Mouse (Mus musculus) hindbrain, embryonic 13.5 days (tissue): Measurements from ENCODE around the gene Olfr318. TPM values are rescaled to one million over a fixed set of nuclear protein-coding genes. Genes with fewer than 3 reads are reported as not detected.
"Not testable (repeated sequence)": the region's sequence is repeated elsewhere in the genome, so short reads cannot be mapped to it uniquely, and the experiment has no call there.

Experiments used
- ATAC-seq: fragments of 200-750 bp; cut with Nextera tagmentation; 2 replicates; pipeline ENCODE4 v1.8.0; 2017; ENCODE audit warnings: moderate TSS enrichment; ENCODE audit not compliant: low FRiP score
- H3K27ac ChIP-seq: fragments of 300-500 bp; sonication (generic); 2 replicates; pipeline ENCODE4 v1.5.1; 2015; ENCODE audit warnings: inconsistent platforms, mild to moderate bottlenecking, moderate library complexity
- H3K27me3 ChIP-seq: fragments of 300-500 bp; sonication (generic); 2 replicates; pipeline ENCODE4 v1.6.1; 2015; ENCODE audit warnings: mild to moderate bottlenecking, inconsistent platforms
- H3K36me3 ChIP-seq: fragments of 300-500 bp; sonication (generic); 2 replicates; pipeline ENCODE4 v1.6.1; 2015; ENCODE audit warnings: mild to moderate bottlenecking, inconsistent platforms
- H3K4me1 ChIP-seq: fragments of 300-500 bp; sonication (generic); replicated peaks from 2 replicates; pipeline ENCODE4 v1.6.1; 2015; ENCODE audit warnings: inconsistent platforms
- H3K4me2 ChIP-seq: fragments of 300-500 bp; sonication (generic); 2 replicates; pipeline ENCODE4 v1.6.1; 2015; ENCODE audit warnings: inconsistent platforms, mild to moderate bottlenecking, moderate library complexity
- H3K4me3 ChIP-seq: fragments of 300-500 bp; sonication (generic); 2 replicates; pipeline ENCODE4 v1.5.1; 2015; ENCODE audit warnings: mild to moderate bottlenecking, inconsistent platforms
- H3K9ac ChIP-seq: fragments of 300-500 bp; sonication (generic); 2 replicates; pipeline ENCODE4 v1.6.1; 2015; ENCODE audit warnings: mild to moderate bottlenecking, inconsistent platforms
- H3K9me3 ChIP-seq: fragments of 300-500 bp; sonication (generic); 2 replicates; pipeline ENCODE4 v1.6.1; 2016; ENCODE audit warnings: inconsistent platforms
- WGBS: fragments of 180-500 bp; shearing (Covaris S2); methylation state at CpG from one replicate; pipeline ENCODE4 v1.1.7; 2015; 5-methylcytosine and 5-hydroxymethylcytosine counted together
- polyA plus RNA-seq: library from polyadenylated mRNA; unstranded; fragments of >200 nt; fragmentation: Nextera tagmentation; extraction: Ambion mirVana; gene quantifications from 2 replicates; pipeline ENCODE4 v1.2.1, GENCODE M21; 2015

The Olfr318 gene
- not detected in 2 replicates for polyA plus RNA-seq

GRCm38 (mm10) chr11:58723914-58724313 is at the start of gene Olfr318:
Gene Olfr318 (minus strand): TSS chr11:58724014.
- ATAC-seq, result no peak
- H3K9ac ChIP-seq, result no peak within 1 kb of the TSS
- H3K4me1 ChIP-seq, result no peaks in the 10 kb centered on the region
- H3K4me3 ChIP-seq, result no peak within 1 kb of the TSS
- H3K36me3 ChIP-seq, result no peaks in the 10 kb centered on the region
- H3K27me3 ChIP-seq, result no peaks in the 10 kb centered on the region
- no peaks in the 10 kb centered on the region for H3K9me3 ChIP-seq
- H3K27ac ChIP-seq, result no peak within 1 kb of the TSS
- no peak within 1 kb of the TSS for H3K4me2 ChIP-seq

GRCm38 (mm10) chr11:58772888-58773287 is 49.1 kb upstream of the Olfr318 start, which contains the start of gene Olfr315:
Gene Olfr315 (plus strand): TSS chr11:58773188.
- H3K4me2 ChIP-seq, result no peak within 1 kb of the TSS
- no peaks in the 10 kb centered on the region for H3K4me1 ChIP-seq
- H3K27ac ChIP-seq, result no peak within 1 kb of the TSS
- H3K4me3 ChIP-seq, result no peak within 1 kb of the TSS
- H3K36me3 ChIP-seq, result no peaks in the 10 kb centered on the region
- H3K27me3 ChIP-seq, result no peaks in the 10 kb centered on the region
- H3K9ac ChIP-seq, result no peak within 1 kb of the TSS
- H3K9me3 ChIP-seq, result no peaks in the 10 kb centered on the region
- ATAC-seq, result no peak

- Histone ChIP-seq H3K27me3 (no peaks in the 10 kb centered on the region), H3K4me1 (no peaks in the 10 kb centered on the region), H3K36me3 (no peaks in the 10 kb centered on the region), H3K27ac (no peak within 1 kb of the TSS), H3K9ac (no peak within 1 kb of the TSS), H3K9me3 (no peaks in the 10 kb centered on the region), H3K4me3 (no peak within 1 kb of the TSS), H3K4me2 (no peak within 1 kb of the TSS)
- ATAC-seq, result no peak
- 90% methylated on average over 2 of the region's 2 CpGs for WGBS
Measured at GRCm38 (mm10) chr11:58752434-58752833, 28.6 kb upstream of the Olfr318 start, which contains the start of gene Olfr316. Gene Olfr316 (plus strand): TSS chr11:58752734.

- H3K9me3 ChIP-seq, ATAC-seq, H3K9ac ChIP-seq, H3K27ac ChIP-seq, H3K4me2 ChIP-seq, H3K27me3 ChIP-seq, H3K36me3 ChIP-seq, H3K4me3 ChIP-seq, H3K4me1 ChIP-seq: not testable (repeated sequence)
- WGBS, result 86% methylated on average over 18 of the region's 18 CpGs
Measured at GRCm38 (mm10) chr11:58751096-58751495, 27.3 kb upstream of the Olfr318 start.

GRCm38 (mm10) chr11:58738792-58739262 is 15.0 kb upstream of the Olfr318 start, which contains the start of gene Olfr317:
Gene Olfr317 (minus strand): TSS chr11:58739212.
- Histone ChIP-seq H3K9ac (no peak within 1 kb of the TSS), H3K9me3 (no peaks in the 10 kb centered on the region), H3K4me3 (no peak within 1 kb of the TSS), H3K27ac (no peak within 1 kb of the TSS), H3K36me3 (no peaks in the 10 kb centered on the region), H3K27me3 (no peaks in the 10 kb centered on the region), H3K4me2 (no peak within 1 kb of the TSS), H3K4me1 (no peaks in the 10 kb centered on the region)
- ATAC-seq, result no peak
- 79% methylated on average over 4 of the region's 4 CpGs for WGBS

- 48% methylated on average over 3 of the region's 3 CpGs for WGBS
- Histone ChIP-seq H3K4me2 (no peak overlapping the region), H3K9me3 (no peaks in the 10 kb centered on the region), H3K27ac (no peak overlapping the region), H3K9ac (no peak overlapping the region), H3K4me1 (no peaks in the 10 kb centered on the region), H3K36me3 (no peaks in the 10 kb centered on the region), H3K4me3 (no peak overlapping the region), H3K27me3 (no peaks in the 10 kb centered on the region)
- ATAC-seq, result no peak
Measured at GRCm38 (mm10) chr11:58733372-58733771, 9.6 kb upstream of the Olfr318 start.

- H3K27ac ChIP-seq, H3K9ac ChIP-seq, ATAC-seq, H3K4me1 ChIP-seq, H3K4me3 ChIP-seq, H3K9me3 ChIP-seq, H3K36me3 ChIP-seq, H3K27me3 ChIP-seq, H3K4me2 ChIP-seq: not testable (repeated sequence)
- 86% methylated on average over 6 of the region's 6 CpGs for WGBS
Measured at GRCm38 (mm10) chr11:58727896-58728650, 4.3 kb upstream of the Olfr318 start.

GRCm38 (mm10) chr11:58719701-58720100 is 4.1 kb downstream of the Olfr318 start:
- Histone ChIP-seq H3K36me3 (no peaks in the 10 kb centered on the region), H3K27ac (no peak overlapping the region), H3K9me3 (no peaks in the 10 kb centered on the region), H3K4me2 (no peak overlapping the region), H3K9ac (no peak overlapping the region), H3K4me1 (no peaks in the 10 kb centered on the region), H3K4me3 (no peak overlapping the region), H3K27me3 (no peaks in the 10 kb centered on the region)
- WGBS, result 90% methylated on average over 4 of the region's 4 CpGs
- no peak for ATAC-seq

- not testable (repeated sequence) for H3K27me3 ChIP-seq, H3K4me1 ChIP-seq, H3K9me3 ChIP-seq, H3K36me3 ChIP-seq, H3K9ac ChIP-seq, ATAC-seq, H3K27ac ChIP-seq, H3K4me3 ChIP-seq, H3K4me2 ChIP-seq
- WGBS, result 94% methylated on average over 7 of the region's 7 CpGs
Measured at GRCm38 (mm10) chr11:58717723-58718122, 6.1 kb downstream of the Olfr318 start.

- Histone ChIP-seq H3K27ac (no peak overlapping the region), H3K9me3 (no peaks in the 10 kb centered on the region), H3K4me3 (no peak overlapping the region), H3K4me1 (no peaks in the 10 kb centered on the region), H3K27me3 (no peaks in the 10 kb centered on the region), H3K36me3 (no peaks in the 10 kb centered on the region), H3K9ac (no peak overlapping the region), H3K4me2 (no peak overlapping the region)
- 82% methylated on average over 11 of the region's 11 CpGs for WGBS
- ATAC-seq, result no peak
Measured at GRCm38 (mm10) chr11:58709086-58709485, 14.7 kb downstream of the Olfr318 start.

- Histone ChIP-seq H3K36me3 (no peaks in the 10 kb centered on the region), H3K4me3 (no peak within 1 kb of the TSS), H3K4me1 (no peaks in the 10 kb centered on the region), H3K27ac (no peak within 1 kb of the TSS), H3K9ac (no peak within 1 kb of the TSS), H3K27me3 (no peaks in the 10 kb centered on the region), H3K4me2 (no peak within 1 kb of the TSS), H3K9me3 (peaks cover 12% of the 10 kb centered on the region)
- ATAC-seq, result no peak
- WGBS, result 91% methylated on average over 3 of the region's 3 CpGs
Measured at GRCm38 (mm10) chr11:58698862-58699261, 25.0 kb downstream of the Olfr318 start, which contains the start of gene Olfr319. Gene Olfr319 (plus strand): TSS chr11:58699162.

- no peak within 1 kb of the TSS for H3K4me3 ChIP-seq
- no peaks in the 10 kb centered on the region for H3K9me3 ChIP-seq
- 80% methylated on average over 1 of the region's 1 CpGs for WGBS
- no peak within 1 kb of the TSS for H3K27ac ChIP-seq
- no peaks in the 10 kb centered on the region for H3K27me3 ChIP-seq
- H3K4me1 ChIP-seq, result no peaks in the 10 kb centered on the region
- H3K36me3 ChIP-seq, result no peaks in the 10 kb centered on the region
- ATAC-seq, result no peak
- H3K9ac ChIP-seq, result no peak within 1 kb of the TSS
- no peak within 1 kb of the TSS for H3K4me2 ChIP-seq
Measured at GRCm38 (mm10) chr11:58680799-58681198, 43.0 kb downstream of the Olfr318 start, which contains the start of gene Olfr320. Gene Olfr320 (plus strand): TSS chr11:58681099.

- Histone ChIP-seq H3K36me3 (no peaks in the 10 kb centered on the region), H3K9me3 (no peaks in the 10 kb centered on the region), H3K4me2 (no peak overlapping the region), H3K27ac (no peak overlapping the region), H3K4me1 (no peaks in the 10 kb centered on the region), H3K9ac (no peak overlapping the region), H3K4me3 (no peak overlapping the region), H3K27me3 (no peaks in the 10 kb centered on the region)
- WGBS, result 64% methylated on average over 4 of the region's 4 CpGs
- ATAC-seq, result no peak
Measured at GRCm38 (mm10) chr11:58671825-58672224, 52.0 kb downstream of the Olfr318 start.
